Mouse (Mus musculus): Measurements from ENCODE around the gene Vmn1r95. TPM values are rescaled to one million over a fixed set of nuclear protein-coding genes. Genes with fewer than 3 reads are reported as not detected.

The Vmn1r95 gene
- not detected for polyA plus RNA-seq (2017; shearing (Covaris generic))

DNA sequence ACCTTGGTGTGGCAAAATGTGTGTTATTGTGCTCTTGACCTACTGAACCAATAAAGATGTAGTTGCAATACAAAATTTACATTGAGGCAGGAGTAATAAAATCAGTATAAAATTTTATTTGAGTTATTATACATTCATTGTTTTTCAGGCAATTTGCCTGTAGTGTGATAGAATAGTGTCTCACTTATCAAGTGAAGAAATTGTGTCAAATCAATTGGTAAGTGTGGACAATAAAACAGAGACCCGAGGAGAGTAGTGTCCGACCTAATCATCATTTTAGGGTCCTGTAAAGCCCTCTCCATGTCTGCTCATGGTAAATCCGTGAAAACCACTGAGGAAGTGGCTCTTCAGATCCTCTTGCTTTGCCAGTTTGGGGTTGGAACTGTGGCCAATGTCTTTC, at the start of gene Vmn1r95:
Gene Vmn1r95 (plus strand): TSS at position 301 of the 400 bp plus-strand sequence.

DNA sequence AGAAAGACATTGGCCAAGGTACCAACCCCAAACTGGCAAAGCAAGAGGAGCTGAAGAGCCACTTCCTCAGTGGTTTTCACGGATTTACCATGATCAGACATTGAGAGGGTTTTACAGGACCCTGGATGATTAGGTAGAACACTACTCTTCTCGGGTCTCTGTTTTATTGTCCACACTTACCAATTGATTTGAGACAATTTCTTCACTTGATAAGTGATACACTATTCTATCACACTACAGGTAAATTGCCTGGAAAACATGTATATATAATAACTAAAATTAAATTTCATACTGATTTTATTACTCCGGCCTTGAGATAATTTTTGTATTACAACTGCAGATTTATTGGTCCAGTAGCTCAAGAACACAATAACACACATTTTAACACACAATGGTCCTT, 25.2 kb upstream of the Vmn1r95 start, which contains the start of gene Vmn1r94:
Gene Vmn1r94 (minus strand): TSS at position 101 of the 400 bp plus-strand sequence.

DNA sequence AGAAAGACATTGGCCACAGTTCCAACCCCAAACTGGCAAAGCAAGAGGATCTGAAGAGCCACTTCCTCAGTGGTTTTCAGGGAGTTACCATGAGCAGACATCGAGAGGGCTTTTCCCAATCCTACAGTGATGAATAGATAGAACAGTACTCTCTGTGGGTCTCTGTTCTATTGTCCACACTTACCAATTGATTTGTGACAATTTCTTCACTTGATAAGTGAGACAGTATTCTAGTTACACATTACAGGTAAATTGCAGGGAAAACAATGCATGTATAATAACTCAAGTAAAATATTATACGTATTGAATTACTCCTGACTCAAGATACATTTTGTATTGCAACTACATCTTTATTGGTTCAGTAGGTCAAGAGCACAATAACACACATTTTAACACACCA, 12.0 kb downstream of the Vmn1r95 start, which contains the start of gene Gm6164:
Gene Gm6164 (minus strand): TSS at position 101 of the 400 bp plus-strand sequence.

DNA sequence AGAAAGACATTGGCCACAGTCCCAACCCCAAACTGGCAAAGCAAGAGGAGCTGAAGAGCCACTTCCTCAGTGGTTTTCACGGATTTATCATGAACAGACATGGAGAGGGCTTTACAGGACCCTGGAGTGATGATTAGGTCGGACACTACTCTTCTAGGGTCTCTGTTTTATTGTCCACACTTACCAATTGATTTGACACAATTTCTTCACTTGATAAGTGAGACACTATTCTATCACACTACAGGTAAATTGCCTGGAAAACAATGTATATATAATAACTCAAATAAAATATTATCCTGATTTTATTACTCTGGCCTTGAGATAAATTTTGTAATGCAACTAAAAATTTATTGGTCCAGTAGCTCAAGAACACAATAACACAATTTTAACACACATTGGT, 40.2 kb downstream of the Vmn1r95 start, which contains the start of gene Gm4498:
Gene Gm4498 (minus strand): TSS at position 101 of the 400 bp plus-strand sequence.

Other genes with a start within 250 kb of the Vmn1r95 start
- gene Igsf23, start 243.0 kb upstream of the Vmn1r95 start, polyA plus RNA-seq (2017; shearing (Covaris generic)): 29.4 TPM
- not detected for gene Ceacam20, start 228.3 kb upstream of the Vmn1r95 start, polyA plus RNA-seq (2017; shearing (Covaris generic))
- gene Nlrp9b, start 202.2 kb upstream of the Vmn1r95 start, polyA plus RNA-seq (2017; shearing (Covaris generic)): not detected
- not detected for gene Vmn1r91, start 94.0 kb upstream of the Vmn1r95 start, polyA plus RNA-seq (2017; shearing (Covaris generic))
- gene Gm16442, start 71.1 kb upstream of the Vmn1r95 start, polyA plus RNA-seq (2017; shearing (Covaris generic)): not detected
- gene Vmn1r93, start 54.6 kb upstream of the Vmn1r95 start, polyA plus RNA-seq (2017; shearing (Covaris generic)): not detected
- gene Vmn1r94, start 25.3 kb upstream of the Vmn1r95 start, polyA plus RNA-seq (2017; shearing (Covaris generic)): not detected
- not detected for gene Gm6164, start 11.9 kb downstream of the Vmn1r95 start, polyA plus RNA-seq (2017; shearing (Covaris generic))
- gene Gm4498, start 40.1 kb downstream of the Vmn1r95 start, polyA plus RNA-seq (2017; shearing (Covaris generic)): not detected
- gene Gm5890, start 69.1 kb downstream of the Vmn1r95 start, polyA plus RNA-seq (2017; shearing (Covaris generic)): not detected
- gene Gm4133, start 140.4 kb downstream of the Vmn1r95 start, polyA plus RNA-seq (2017; shearing (Covaris generic)): not detected
- gene Gm5728, start 181.7 kb downstream of the Vmn1r95 start, polyA plus RNA-seq (2017; shearing (Covaris generic)): not detected
- not detected for gene Vmn1r100, start 224.2 kb downstream of the Vmn1r95 start, polyA plus RNA-seq (2017; shearing (Covaris generic))
- gene Vmn1r101, start 248.9 kb downstream of the Vmn1r95 start, polyA plus RNA-seq (2017; shearing (Covaris generic)): not detected